Mouse (Mus musculus): ENCODE results near the gene Lgr4. TPM values are rescaled to one million over a fixed set of nuclear protein-coding genes. Genes with fewer than 3 reads are reported as not detected.
A peak's percentile ranks its signal among the peaks of the same experiment; 100 is the strongest.

Lgr4 gene
- polyA plus RNA-seq, 1 experiment from 2014 or later = 20.7 TPM

DNA sequence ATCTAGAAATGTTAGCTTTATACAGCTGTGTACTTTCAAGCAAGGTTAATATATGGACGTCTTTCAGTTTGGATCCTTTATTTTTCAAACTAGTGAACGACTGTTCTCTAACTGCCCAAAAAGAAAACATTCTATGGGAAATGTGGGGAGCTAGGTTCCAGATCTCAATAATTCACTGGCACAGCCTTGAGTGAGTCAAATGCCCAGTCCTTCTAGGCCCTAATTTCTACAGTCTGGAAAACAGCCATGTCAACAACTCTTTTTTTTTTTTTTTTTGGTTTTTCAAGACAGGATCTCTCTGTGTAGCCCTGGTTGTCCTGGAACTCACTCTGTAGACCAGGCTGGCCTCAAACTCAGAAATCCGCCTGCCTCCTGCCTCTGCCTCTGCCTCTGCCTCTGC is 4.9 kb downstream of the Lgr4 start:
- Histone ChIP-seq H3K9ac (no peak overlapping the region), H3K27me3 (no peaks in the 10 kb centered on the region), H3K4me3 (replicated peaks) (no peak overlapping the region), H3K4me2 (replicated peaks) (no peak overlapping the region), H3K27ac (replicated peaks) (no peak overlapping the region), H3K9me3 (replicated peaks) (no peaks in the 10 kb centered on the region), H3K36me3 (peaks cover 6% of the 10 kb centered on the region; the same call in 1 of the 2 replicates), H3K4me1 (peaks cover 36% of the 10 kb centered on the region)
- WGBS = 81% methylated on average over 3 of the region's 3 CpGs
- no peak for ATAC-seq (ENCODE audit: insufficient number of reproducible peaks, low FRiP score, low TSS enrichment, low read depth)

GRCm38 (mm10) chr2:109923031-109923430 is 5.6 kb downstream of the Lgr4 start:
- Histone ChIP-seq H3K4me3 (replicated peaks) (no peak overlapping the region), H3K4me2 (replicated peaks) (0 out of 2 replicates have a peak overlapping the region, but pooled peaks have one; percentile 0), H3K27me3 (no peaks in the 10 kb centered on the region), H3K36me3 (peaks cover 6% of the 10 kb centered on the region; the same call in 1 of the 2 replicates), H3K9ac (no peak overlapping the region), H3K27ac (replicated peaks) (no peak overlapping the region), H3K4me1 (peaks cover 36% of the 10 kb centered on the region), H3K9me3 (replicated peaks) (no peaks in the 10 kb centered on the region)
- ATAC-seq (ENCODE audit: insufficient number of reproducible peaks, low FRiP score, low TSS enrichment, low read depth) = no peak
- WGBS = 70% methylated on average over 3 of the region's 3 CpGs

DNA sequence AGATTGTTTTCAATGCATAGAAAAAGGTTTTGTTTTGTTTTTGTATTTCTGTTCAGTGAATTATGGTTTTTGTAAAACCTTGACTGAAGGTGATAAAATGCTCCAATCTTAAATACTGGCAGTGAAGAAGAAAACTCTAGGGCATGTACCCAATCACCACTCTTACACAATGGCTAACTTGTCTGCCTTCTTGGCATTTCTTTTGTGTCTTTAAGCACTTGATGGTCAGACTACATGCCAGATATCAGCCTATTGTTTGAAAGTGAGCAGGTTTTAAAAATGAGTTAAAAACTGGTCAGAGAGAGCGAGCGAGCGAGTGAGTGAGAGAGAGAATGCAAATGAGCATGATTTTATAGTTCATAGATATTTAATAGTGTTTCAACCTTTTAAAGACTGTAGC is 6.5 kb downstream of the Lgr4 start:
- no peaks in the 10 kb centered on the region for H3K27me3 ChIP-seq
- H3K27ac ChIP-seq (replicated peaks) = no peak overlapping the region
- H3K4me3 ChIP-seq (replicated peaks) = no peak overlapping the region
- H3K9ac ChIP-seq = no peak overlapping the region
- peaks cover 6% of the 10 kb centered on the region; the same call in 1 of the 2 replicates for H3K36me3 ChIP-seq
- H3K4me2 ChIP-seq (replicated peaks) = no peak overlapping the region
- WGBS = 84% methylated on average over 3 of the region's 3 CpGs
- peaks cover 30% of the 10 kb centered on the region for H3K4me1 ChIP-seq
- ATAC-seq (ENCODE audit: insufficient number of reproducible peaks, low FRiP score, low TSS enrichment, low read depth) = no peak
- no peaks in the 10 kb centered on the region for H3K9me3 ChIP-seq (replicated peaks)

- 89% methylated on average over 4 of the region's 4 CpGs for WGBS
- Histone ChIP-seq H3K4me1 (peaks cover 11% of the 10 kb centered on the region), H3K4me2 (replicated peaks) (no peak overlapping the region), H3K9ac (no peak overlapping the region), H3K27ac (replicated peaks) (no peak overlapping the region), H3K27me3 (no peaks in the 10 kb centered on the region), H3K4me3 (replicated peaks) (no peak overlapping the region), H3K36me3 (peaks cover 6% of the 10 kb centered on the region; the same call in 1 of the 2 replicates), H3K9me3 (replicated peaks) (no peaks in the 10 kb centered on the region)
- no peak for ATAC-seq (ENCODE audit: insufficient number of reproducible peaks, low FRiP score, low TSS enrichment, low read depth)
These were observed 9.5 kb downstream of the Lgr4 start for GRCm38 (mm10) chr2:109926984-109927383.

- ATAC-seq (ENCODE audit: insufficient number of reproducible peaks, low FRiP score, low TSS enrichment, low read depth) = no peak
- H3K27me3 ChIP-seq = no peaks in the 10 kb centered on the region
- H3K27ac ChIP-seq (replicated peaks) = no peak overlapping the region
These were observed 10.0 kb downstream of the Lgr4 start for GRCm38 (mm10) chr2:109927446-109927845.

GRCm38 (mm10) chr2:109927876-109928275 is 10.4 kb downstream of the Lgr4 start:
- ATAC-seq (ENCODE audit: insufficient number of reproducible peaks, low FRiP score, low TSS enrichment, low read depth) = no peak
- H3K4me3 ChIP-seq (replicated peaks) = no peak overlapping the region
- no peak overlapping the region for H3K4me2 ChIP-seq (replicated peaks)
- H3K36me3 ChIP-seq = peaks cover 6% of the 10 kb centered on the region; the same call in 1 of the 2 replicates
- no peak overlapping the region for H3K9ac ChIP-seq
- H3K27me3 ChIP-seq = no peaks in the 10 kb centered on the region
- H3K9me3 ChIP-seq (replicated peaks) = no peaks in the 10 kb centered on the region
- H3K4me1 ChIP-seq = peaks cover 20% of the 10 kb centered on the region
- no peak overlapping the region for H3K27ac ChIP-seq (replicated peaks)

More at GRCm38 (mm10) chr2:109927446-109927845, 10.0 kb downstream of the Lgr4 start:
- peaks cover 16% of the 10 kb centered on the region for H3K4me1 ChIP-seq
- H3K4me2 ChIP-seq (replicated peaks) = no peak overlapping the region
- 80% methylated on average over 7 of the region's 7 CpGs for WGBS
- H3K36me3 ChIP-seq = peaks cover 6% of the 10 kb centered on the region; the same call in 1 of the 2 replicates
- H3K4me3 ChIP-seq (replicated peaks) = no peak overlapping the region
- no peak overlapping the region for H3K9ac ChIP-seq
- no peaks in the 10 kb centered on the region for H3K9me3 ChIP-seq (replicated peaks)

GRCm38 (mm10) chr2:109928791-109929190 is 11.3 kb downstream of the Lgr4 start:
- H3K27ac ChIP-seq (replicated peaks) = no peak overlapping the region

DNA sequence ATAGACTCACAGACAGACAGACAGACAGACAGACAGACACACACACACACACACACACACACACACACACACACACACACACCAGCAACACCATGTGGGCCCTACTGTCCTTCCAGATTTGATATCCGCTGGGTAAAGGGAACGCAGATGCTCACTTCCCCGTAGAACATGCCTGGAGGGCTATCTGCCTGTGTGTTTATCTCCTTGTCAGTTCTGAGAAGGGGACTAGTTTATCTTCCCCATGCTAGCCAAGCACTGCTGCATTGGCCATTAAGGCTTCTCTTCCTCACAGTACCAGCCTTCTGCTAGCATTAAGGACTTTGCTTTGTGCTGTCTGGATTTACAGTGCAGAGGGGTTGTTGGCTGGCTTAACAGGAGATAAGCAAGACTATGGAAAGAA is 11.8 kb downstream of the Lgr4 start:
- Histone ChIP-seq H3K36me3 (peaks cover 6% of the 10 kb centered on the region; the same call in 1 of the 2 replicates), H3K27ac (replicated peaks) (no peak overlapping the region), H3K9ac (no peak overlapping the region), H3K4me3 (replicated peaks) (no peak overlapping the region), H3K4me1 (peaks cover 19% of the 10 kb centered on the region), H3K9me3 (replicated peaks) (no peaks in the 10 kb centered on the region), H3K27me3 (no peaks in the 10 kb centered on the region), H3K4me2 (replicated peaks) (no peak overlapping the region)
- no peak for ATAC-seq (ENCODE audit: insufficient number of reproducible peaks, low FRiP score, low TSS enrichment, low read depth)
- WGBS = 42% methylated on average over 3 of the region's 3 CpGs

More at GRCm38 (mm10) chr2:109928791-109929190, 11.3 kb downstream of the Lgr4 start:
- H3K36me3 ChIP-seq = peaks cover 6% of the 10 kb centered on the region; the same call in 1 of the 2 replicates
- no peak overlapping the region for H3K4me2 ChIP-seq (replicated peaks)
- H3K9me3 ChIP-seq (replicated peaks) = no peaks in the 10 kb centered on the region
- H3K27me3 ChIP-seq = no peaks in the 10 kb centered on the region
- H3K9ac ChIP-seq = no peak overlapping the region
- peaks cover 19% of the 10 kb centered on the region for H3K4me1 ChIP-seq
- ATAC-seq (ENCODE audit: insufficient number of reproducible peaks, low FRiP score, low TSS enrichment, low read depth) = no peak
- WGBS = 55% methylated on average over 4 of the region's 4 CpGs
- no peak overlapping the region for H3K4me3 ChIP-seq (replicated peaks)

GRCm38 (mm10) chr2:109930366-109930765 is 12.9 kb downstream of the Lgr4 start:
- no peak overlapping the region for H3K9ac ChIP-seq
- no peak overlapping the region for H3K4me3 ChIP-seq (replicated peaks)
- no peaks in the 10 kb centered on the region for H3K9me3 ChIP-seq (replicated peaks)
- WGBS = 91% methylated on average over 5 of the region's 5 CpGs
- H3K27ac ChIP-seq (replicated peaks) = no peak overlapping the region
- no peak for ATAC-seq (ENCODE audit: insufficient number of reproducible peaks, low FRiP score, low TSS enrichment, low read depth)
- peaks cover 19% of the 10 kb centered on the region for H3K4me1 ChIP-seq
- H3K36me3 ChIP-seq = peaks cover 6% of the 10 kb centered on the region; the same call in 1 of the 2 replicates
- H3K27me3 ChIP-seq = no peaks in the 10 kb centered on the region
- no peak overlapping the region for H3K4me2 ChIP-seq (replicated peaks)

DNA sequence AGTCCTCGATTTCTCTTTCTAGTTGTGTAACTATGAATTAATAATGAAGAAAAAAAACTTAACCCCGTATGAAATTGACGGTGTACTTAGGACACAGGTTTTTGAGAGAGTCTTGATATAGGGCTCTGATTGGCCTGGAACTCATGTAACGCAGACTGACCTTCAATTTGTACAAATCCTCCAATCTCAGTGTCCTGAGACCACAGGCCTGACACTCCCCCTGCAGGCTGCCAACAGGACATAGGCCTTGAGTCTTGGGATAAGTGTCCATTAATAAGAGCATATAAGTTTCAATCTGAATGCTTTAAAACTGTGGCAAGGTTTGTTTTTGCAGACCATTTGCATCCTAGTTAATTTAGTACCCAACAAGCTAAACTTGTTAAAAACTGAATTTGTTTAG is 13.3 kb downstream of the Lgr4 start:
- no peak for ATAC-seq (ENCODE audit: insufficient number of reproducible peaks, low FRiP score, low TSS enrichment, low read depth)
- Histone ChIP-seq H3K9ac (no peak overlapping the region), H3K36me3 (peaks cover 3% of the 10 kb centered on the region; the same call in 1 of the 2 replicates), H3K27ac (replicated peaks) (no peak overlapping the region), H3K4me3 (replicated peaks) (no peak overlapping the region), H3K27me3 (no peaks in the 10 kb centered on the region), H3K4me2 (replicated peaks) (no peak overlapping the region), H3K9me3 (replicated peaks) (no peaks in the 10 kb centered on the region), H3K4me1 (peaks cover 20% of the 10 kb centered on the region)
- 92% methylated on average over 4 of the region's 4 CpGs for WGBS

GRCm38 (mm10) chr2:109931978-109932780 is 14.7 kb downstream of the Lgr4 start:
- peak overlapping the region; percentile 6; the same call in 1 of the 2 replicates for H3K4me2 ChIP-seq (replicated peaks)
- peaks cover 29% of the 10 kb centered on the region for H3K4me1 ChIP-seq
- no peaks in the 10 kb centered on the region; the same call in 1 of the 2 replicates for H3K36me3 ChIP-seq
- no peak overlapping the region for H3K27ac ChIP-seq (replicated peaks)
- 22% methylated on average over 13 of the region's 13 CpGs for WGBS
- H3K9ac ChIP-seq = no peak overlapping the region
- H3K27me3 ChIP-seq = no peaks in the 10 kb centered on the region
- no peaks in the 10 kb centered on the region for H3K9me3 ChIP-seq (replicated peaks)
- ATAC-seq (ENCODE audit: insufficient number of reproducible peaks, low FRiP score, low TSS enrichment, low read depth) = no peak
- H3K4me3 ChIP-seq (replicated peaks) = no peak overlapping the region
